ENCODE assay signal across 8 mouse cellular contexts in the genomic region with DNA sequence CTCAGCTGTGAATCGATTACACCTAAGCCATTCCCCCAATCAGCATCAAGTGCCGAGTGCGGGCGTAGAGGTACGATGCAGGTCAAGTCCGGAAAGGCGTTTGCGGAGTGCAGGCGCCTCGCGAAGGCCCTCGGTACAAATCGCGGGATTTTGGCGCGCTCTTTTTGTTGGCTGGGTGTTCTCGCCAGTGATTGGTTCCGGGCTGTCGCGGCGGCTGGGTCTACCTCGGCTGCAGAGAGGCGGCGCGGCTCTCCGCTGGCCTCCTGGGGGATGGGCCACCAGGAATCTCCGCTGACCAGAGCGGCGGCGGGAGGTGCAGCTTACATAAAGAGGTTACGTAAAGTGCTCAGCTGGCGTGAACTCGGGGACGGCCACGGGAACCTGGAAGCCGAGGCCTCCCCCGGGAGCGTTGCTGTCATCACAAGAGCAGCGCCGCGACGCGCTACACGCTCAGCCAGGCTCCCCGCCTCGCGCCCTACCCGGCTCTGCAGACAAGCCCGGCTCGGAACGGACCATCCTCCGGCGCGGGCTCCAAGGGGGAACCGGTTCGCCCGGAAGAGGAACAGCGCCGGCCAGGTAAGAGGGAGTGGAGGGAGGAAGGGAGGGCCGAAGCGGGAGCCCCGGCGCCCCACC. TPM values are rescaled to one million over a fixed set of nuclear protein-coding genes. Genes with fewer than 3 reads are reported as not detected.
DNase-seq lines count a peak whose midpoint lies in the region; ATAC-seq and TF ChIP-seq lines count a peak whose summit lies in the region.

Stk35 (plus strand) TSS at position 247 of the 633 bp plus-strand sequence.

- peak within 1 kb of the TSS; percentile 71 to 89 (median 88) for H3K4me3 ChIP-seq in CH12.LX (replicated peaks in 1 of 3; ENCODE audit: low read depth in 2 of 3, low read length in 2 of 3, poor library complexity in 1 of 3)
- H3K4me3 ChIP-seq in forebrain, embryonic 13.5 days, result peak within 1 kb of the TSS; percentile 90
- peak within 1 kb of the TSS; percentile 72 for H3K4me3 ChIP-seq in liver, postnatal 0 days (ENCODE audit: low read depth, low read length)
- H3K4me3 ChIP-seq in neural tube, embryonic 14.5 days (ENCODE audit: low read depth, low read length), result peak within 1 kb of the TSS; percentile 97

- no peak for TF ChIP-seq CTCF in CH12.LX (conservative IDR thresholded peaks at IDR 0.05 in 1 of 2, IDR thresholded peaks at IDR 0.05 in 1 of 2; ENCODE audit: low read depth in 2 of 2, low read length in 2 of 2)
- TF ChIP-seq CTCF in liver, postnatal 0 days (IDR thresholded peaks at IDR 0.05; ENCODE audit: low read depth), result peak; percentile 34

- peak; percentile 91 for ATAC-seq in forebrain, embryonic 13.5 days
- peak; percentile 89 for ATAC-seq in liver, postnatal 0 days
- peak; percentile 88 for ATAC-seq in neural tube, embryonic 14.5 days (ENCODE audit: low read depth)

- dilution Hi-C loops in CH12.LX (cut with MboI; ENCODE audit: extremely low pct_ligation_motif_present, extremely low pct_unique_long_range_greater_than_20kb, low sequenced_read_pairs), result no loop called here

- peaks cover 4 to 33% of the 10 kb centered on the region in 2 experiments; a peak in 3 of 4 replicates for H3K4me1 ChIP-seq in CH12.LX (ENCODE audit: control insufficient read depth in 1 of 2, insufficient read depth in 2 of 2)
- H3K4me1 ChIP-seq in forebrain, embryonic 13.5 days, result peaks cover 39% of the 10 kb centered on the region
- H3K4me1 ChIP-seq in liver, postnatal 0 days (ENCODE audit: insufficient read depth), result peaks cover 23% of the 10 kb centered on the region
- H3K4me1 ChIP-seq in neural tube, embryonic 14.5 days (ENCODE audit: control insufficient read depth, insufficient read depth, low read length), result peaks cover 27% of the 10 kb centered on the region

- TF ChIP-seq POLR2A in CH12.LX (IDR thresholded peaks at IDR 0.05; ENCODE audit: low read depth, low read length), result peak; percentile 73

- H3K9ac ChIP-seq in CH12.LX (ENCODE audit: insufficient read depth, low read depth), result peak within 1 kb of the TSS; percentile 73
- H3K9ac ChIP-seq in forebrain, embryonic 13.5 days, result peak within 1 kb of the TSS; percentile 98
- peak within 1 kb of the TSS; percentile 79 for H3K9ac ChIP-seq in liver, postnatal 0 days (replicated peaks)
- H3K9ac ChIP-seq in neural tube, embryonic 14.5 days (replicated peaks; ENCODE audit: low read depth, low read length), result peak within 1 kb of the TSS; percentile 92

- H3K36me3 ChIP-seq in CH12.LX (replicated peaks in 1 of 2; ENCODE audit: control insufficient read depth in 1 of 2, insufficient read depth in 1 of 2, low read length in 1 of 2), result peaks cover 5 to 33% of the 10 kb centered on the region in 2 experiments
- H3K36me3 ChIP-seq in forebrain, embryonic 13.5 days (ENCODE audit: poor library complexity, severe bottlenecking), result peaks cover 16% of the 10 kb centered on the region
- H3K36me3 ChIP-seq in liver, postnatal 0 days (replicated peaks; ENCODE audit: insufficient read depth, low read length), result peaks cover 15% of the 10 kb centered on the region
- no peaks in the 10 kb centered on the region for H3K36me3 ChIP-seq in neural tube, embryonic 14.5 days (ENCODE audit: control insufficient read depth, insufficient read depth, low read length)

- no peak for TF ChIP-seq RAD21 in CH12.LX (IDR thresholded peaks at IDR 0.05; ENCODE audit: low read depth, low read length)

- H3K4me2 ChIP-seq in CH12.LX (ENCODE audit: insufficient read depth, low read depth, poor library complexity, severe bottlenecking), result peak within 1 kb of the TSS; percentile 72
- H3K4me2 ChIP-seq in forebrain, embryonic 13.5 days, result peak within 1 kb of the TSS; percentile 88
- peak within 1 kb of the TSS; percentile 93 for H3K4me2 ChIP-seq in liver, postnatal 0 days (ENCODE audit: low read depth, low read length)
- peak within 1 kb of the TSS; percentile 93 for H3K4me2 ChIP-seq in neural tube, embryonic 14.5 days (ENCODE audit: low read depth, low read length)

- under 1% methylated on average over 45 of the region's 63 CpGs for WGBS in forebrain, embryonic 13.5 days
- under 1% methylated on average over 63 of the region's 63 CpGs for WGBS in large intestine, adult 2 months
- under 1% methylated on average over 61 of the region's 63 CpGs for WGBS in liver, postnatal 0 days (ENCODE audit: insufficient replicate concordance)
- under 1% methylated on average over 54 of the region's 63 CpGs for WGBS in neural tube, embryonic 14.5 days

- DNase-seq in CH12.LX (ENCODE audit: extremely low read depth), result peak; percentile 88
- peak; percentile 77 for DNase-seq in c-Kit-positive CD71-positive TER-119-negative erythroid progenitor cells, embryonic 14.5 days (ENCODE audit: low read depth)
- peak; percentile 92 to 93 for DNase-seq in heart, postnatal 10 days
- no peak for DNase-seq in large intestine, adult 2 months (ENCODE audit: low read depth, low spot score)
- DNase-seq in liver, postnatal 0 days, result peak; percentile 89
- peak; percentile 88 for DNase-seq in testis, postnatal 10 days (ENCODE audit: low spot score)

- intact Hi-C loops in heart, postnatal 10 days (cut with DNase I), result loop anchor here (2.0 to 5.0 kb wide), 3 partner anchors 20 to 377 kb away; partner anchors contain the start of gene Snrpb

- in situ Hi-C loops in CH12.LX (cut with MboI; ENCODE audit: low pct_ligation_motif_present, low pct_unique_long_range_greater_than_20kb, low sequenced_read_pairs), result no loop called here

- H3K79me2 ChIP-seq in CH12.LX (replicated peaks; ENCODE audit: control insufficient read depth, extremely low read depth, insufficient read depth, poor library complexity, severe bottlenecking), result peaks cover 6% of the 10 kb centered on the region; the same call in 1 of the 2 replicates

- TF ChIP-seq EP300 in CH12.LX (IDR thresholded peaks at IDR 0.05; ENCODE audit: low read length), result no peak
- TF ChIP-seq EP300 in liver, postnatal 0 days (IDR thresholded peaks at IDR 0.05; ENCODE audit: low read depth), result no peak

- H3K27ac ChIP-seq in CH12.LX (ENCODE audit: insufficient read depth, low read depth), result peak within 1 kb of the TSS; percentile 18
- peak within 1 kb of the TSS; percentile 96 for H3K27ac ChIP-seq in forebrain, embryonic 13.5 days
- H3K27ac ChIP-seq in liver, postnatal 0 days (ENCODE audit: low read depth), result peak within 1 kb of the TSS; percentile 82
- H3K27ac ChIP-seq in neural tube, embryonic 14.5 days (ENCODE audit: low read depth, low read length), result peak within 1 kb of the TSS; percentile 90

- H3K27me3 ChIP-seq in CH12.LX (replicated peaks), result no peaks in the 10 kb centered on the region
- no peaks in the 10 kb centered on the region for H3K27me3 ChIP-seq in forebrain, embryonic 13.5 days
- no peaks in the 10 kb centered on the region for H3K27me3 ChIP-seq in liver, postnatal 0 days (ENCODE audit: insufficient read depth, low read length)
- H3K27me3 ChIP-seq in neural tube, embryonic 14.5 days (ENCODE audit: control insufficient read depth, insufficient read depth, low read length), result no peaks in the 10 kb centered on the region

- H3K9me3 ChIP-seq in CH12.LX (replicated peaks; ENCODE audit: low read length), result no peaks in the 10 kb centered on the region
- H3K9me3 ChIP-seq in forebrain, embryonic 13.5 days (replicated peaks), result no peaks in the 10 kb centered on the region
- no peaks in the 10 kb centered on the region for H3K9me3 ChIP-seq in liver, postnatal 0 days (ENCODE audit: low read length)
- H3K9me3 ChIP-seq in neural tube, embryonic 14.5 days (ENCODE audit: control insufficient read depth, low read length), result no peaks in the 10 kb centered on the region

TF ChIP-seq in CH12.LX, 34 proteins besides CTCF, POLR2A, EP300 and RAD21 (continues in another document):
- TF ChIP-seq IRF4 (IDR thresholded peaks at IDR 0.05; ENCODE audit: low read depth, low read length) (peak; percentile 42), BHLHE40 (IDR thresholded peaks at IDR 0.05; ENCODE audit: low read depth, low read length) (no peak), MAX (IDR thresholded peaks at IDR 0.05; ENCODE audit: low read length) (peak; percentile 91), MYC (IDR thresholded peaks at IDR 0.05; ENCODE audit: low read depth, low read length) (no peak), TBP (conservative IDR thresholded peaks at IDR 0.05; ENCODE audit: low read depth, low read length) (0 out of 2 replicates have a peak, but pooled peaks have one; percentile 17), JUND (conservative IDR thresholded peaks at IDR 0.05; ENCODE audit: low read depth, low read length) (no peak), MEF2A (IDR thresholded peaks at IDR 0.05; ENCODE audit: borderline replicate concordance, low read depth, low read length) (0 out of 2 replicates have a peak, but pooled peaks have one; percentile 20), ZKSCAN1 (IDR thresholded peaks at IDR 0.05; ENCODE audit: borderline replicate concordance, low read depth, low read length) (no peak), UBTF (IDR thresholded peaks at IDR 0.05; ENCODE audit: low read depth, low read length) (peak; percentile 52; the same call in 1 of the 2 replicates), MAFK (IDR thresholded peaks at IDR 0.05; ENCODE audit: insufficient replicate concordance, low read length) (no peak), ELF1 (IDR thresholded peaks at IDR 0.05; ENCODE audit: low read depth, low read length) (peak; percentile 45; the same call in 1 of the 2 replicates), NELFE (IDR thresholded peaks at IDR 0.05; ENCODE audit: low read depth, low read length) (peak; percentile 50; the same call in 1 of the 2 replicates), ETS1 (conservative IDR thresholded peaks at IDR 0.05; ENCODE audit: low read depth, low read length) (peak; percentile 87), SIN3A (IDR thresholded peaks at IDR 0.05; ENCODE audit: low read length) (peak; percentile 31; the same call in 1 of the 2 replicates), TCF12 (IDR thresholded peaks at IDR 0.05; ENCODE audit: low read depth, low read length) (0 out of 2 replicates have a peak, but pooled peaks have one; percentile 29), MXI1 (IDR thresholded peaks at IDR 0.05; ENCODE audit: low read depth, low read length) (peak; percentile 71; the same call in 1 of the 2 replicates), E2F4 (IDR thresholded peaks at IDR 0.05; ENCODE audit: insufficient replicate concordance, low read depth, low read length) (peak; percentile 91; the same call in 1 of the 2 replicates), NRF1 (IDR thresholded peaks at IDR 0.05; ENCODE audit: low read depth, low read length) (0 out of 2 replicates have a peak, but pooled peaks have one; percentile 43)

RNA-seq across cellular contexts. Expression of gene Stk35, which starts in this region (rescaled TPM):
- 7.3 and 7.4 TPM in 2 replicates for total RNA-seq in CH12.LX (2012; rRNA removed)
- total RNA-seq in CH12.LX (2014; rRNA removed), result 3.3 and 4.5 TPM in 2 replicates
- 17.1 and 22.7 TPM in 2 replicates for polyA plus RNA-seq in CH12.LX (2012; ENCODE audit: insufficient read length, low read depth)
- 9.4 and 11.4 TPM in 2 replicates for polyA plus RNA-seq in forebrain, embryonic 13.5 days (2015; fragmentation: Nextera tagmentation; extraction: Ambion mirVana)
- 10 to 100 TPM; 16.6 to 17.3 TPM for total RNA-seq in heart, postnatal 10 days (2021)
- polyA plus RNA-seq in large intestine, adult 2 months (2012; rRNA removed), result 12.3 and 18.2 TPM in 2 replicates
- 2.7 TPM in 2 replicates for polyA plus RNA-seq in liver, postnatal 0 days (2015; fragmentation: Nextera tagmentation; extraction: Ambion mirVana)
- polyA plus RNA-seq in neural tube, embryonic 14.5 days (2014; fragmentation: Nextera tagmentation; extraction: Ambion mirVana), result 9.2 and 10.2 TPM in 2 replicates

Comparison
In these comparisons a context has a peak if more than half of its experiments do, and no peak if none do; other contexts are left out.
1. H3K27ac ChIP-seq: peak in every context shown above with its lines; median percentile 96 in forebrain, embryonic 13.5 days; 90 in neural tube, embryonic 14.5 days; 82 in liver, postnatal 0 days; 18 in CH12.LX.